Mouse (Mus musculus) layer of hippocampus, postnatal 25 days (tissue): Measurements from ENCODE around the gene Flt3. TPM values are rescaled to one million over a fixed set of nuclear protein-coding genes. Genes with fewer than 3 reads are reported as not detected.

Source experiments
- DNase-seq, 2 experiments: peaks; one replicate each; pipeline ENCODE4 v3.0.0; 2022; ENCODE audit warnings: mixed read lengths in 2 of 2, low spot score in 1 of 2; ENCODE audit errors: extremely low spot score in 1 of 2
- microRNA-seq, 2 experiments: library from miRNA; unstranded; fragments of <30 nt; microRNA quantifications; one replicate each; pipeline ENCODE4 v1.2.0; 2021
- total RNA-seq, 2 experiments: library from RNA; stranded (reverse); gene quantifications; 2 replicates each; pipeline ENCODE4 v1.2.3; 2021

Flt3 gene
- total RNA-seq, 2 experiments from 2014 or later: 6.7 to 8.0 TPM

- no peak for DNase-seq
Measured at GRCm38 (mm10) chr5:147294121-147294520, 106.2 kb downstream of the Flt3 start.

- peak in 1 of 2 experiments; percentile 65 for DNase-seq
Measured at GRCm38 (mm10) chr5:147293127-147293910, 107.0 kb downstream of the Flt3 start.

- DNase-seq: no peak
Measured at GRCm38 (mm10) chr5:147292506-147293120, 107.7 kb downstream of the Flt3 start.

- no peak for DNase-seq
Measured at GRCm38 (mm10) chr5:147291764-147292505, 108.4 kb downstream of the Flt3 start.

- no peak for DNase-seq
Measured at GRCm38 (mm10) chr5:147284365-147284764, 115.9 kb downstream of the Flt3 start.

Small RNAs within 50 kb of the gene (microRNA-seq; reads per million reads assigned to microRNA genes)
- gene Mir7k: 0.80 to 0.92 reads per million in 2 experiments

Other genes starting within 250 kb of the Flt3 start
- under 1 TPM; 0.47 to 0.79 TPM for gene Gsx1, start 211.8 kb downstream of the Flt3 start, total RNA-seq
- gene Pdx1, start 130.5 kb downstream of the Flt3 start, total RNA-seq: not detected
- not detected for gene Cdx2, start 93.2 kb downstream of the Flt3 start, total RNA-seq
- gene Urad, start 78.0 kb downstream of the Flt3 start, total RNA-seq: not detected
- 100 to 1,000 TPM in 1 of 2 experiments, 10 to 100 TPM in 1; 76.1 to 101 TPM for gene Pan3, start 29.7 kb upstream of the Flt3 start, total RNA-seq